Mouse (Mus musculus): ENCODE results near the gene Carm1. TPM values are rescaled to one million over a fixed set of nuclear protein-coding genes. Genes with fewer than 3 reads are reported as not detected.
"Not testable (repeated sequence)": the region's sequence is repeated elsewhere in the genome, so short reads cannot be mapped to it uniquely, and the experiment has no call there.

The Carm1 gene
- polyA plus RNA-seq, 1 experiment from 2014 or later = 53.2 TPM

GRCm38 (mm10) chr9:21589538-21589937 is 42.8 kb downstream of the Carm1 start:
- peaks cover 66% of the 10 kb centered on the region for H3K36me3 ChIP-seq
- no peak overlapping the region for H3K4me3 ChIP-seq
- ATAC-seq (ENCODE audit: insufficient number of reproducible peaks, low FRiP score, low TSS enrichment, low read depth) = no peak
- no peak overlapping the region for H3K9ac ChIP-seq
- no peak overlapping the region for H3K4me2 ChIP-seq
- no peaks in the 10 kb centered on the region for H3K9me3 ChIP-seq
- peaks cover 27% of the 10 kb centered on the region for H3K4me1 ChIP-seq
- H3K27me3 ChIP-seq = no peaks in the 10 kb centered on the region
- H3K27ac ChIP-seq = no peak overlapping the region
- 92% methylated on average over 5 of the region's 5 CpGs for WGBS

- H3K4me3 ChIP-seq = peak overlapping the region; percentile 99; the same call in 1 of the 2 replicates
- no peaks in the 10 kb centered on the region for H3K9me3 ChIP-seq
- WGBS = 85% methylated on average over 6 of the region's 6 CpGs
- H3K4me1 ChIP-seq = peaks cover 33% of the 10 kb centered on the region
- no peak for ATAC-seq (ENCODE audit: insufficient number of reproducible peaks, low FRiP score, low TSS enrichment, low read depth)
- H3K9ac ChIP-seq = no peak overlapping the region
- H3K27me3 ChIP-seq = no peaks in the 10 kb centered on the region
- H3K4me2 ChIP-seq = peak overlapping the region; percentile 78
- H3K27ac ChIP-seq = no peak overlapping the region
- H3K36me3 ChIP-seq = peaks cover 62% of the 10 kb centered on the region
Measured at GRCm38 (mm10) chr9:21591127-21591830, 44.6 kb downstream of the Carm1 start.

- Histone ChIP-seq H3K4me3 (peak overlapping the region; percentile 99), H3K9ac (peak overlapping the region; percentile 43), H3K27ac (peak overlapping the region; percentile 84), H3K9me3 (no peaks in the 10 kb centered on the region), H3K4me2 (peak overlapping the region; percentile 78), H3K27me3 (no peaks in the 10 kb centered on the region), H3K36me3 (peaks cover 57% of the 10 kb centered on the region), H3K4me1 (peaks cover 33% of the 10 kb centered on the region)
- WGBS = 18% methylated on average over 17 of the region's 17 CpGs
- ATAC-seq (ENCODE audit: insufficient number of reproducible peaks, low FRiP score, low TSS enrichment, low read depth) = peak; percentile 45
Measured at GRCm38 (mm10) chr9:21591831-21592702, 45.4 kb downstream of the Carm1 start.

GRCm38 (mm10) chr9:21592703-21593121 is 46.0 kb downstream of the Carm1 start, which contains the start of the genes Timm29 and Yipf2:
TSS of gene Timm29 (plus strand) at chr9:21592722.
TSS of gene Yipf2 (minus strand) at chr9:21592828.
- WGBS = 0% methylated on average over 30 of the region's 30 CpGs

GRCm38 (mm10) chr9:21593122-21593721 is 46.5 kb downstream of the Carm1 start:
- Histone ChIP-seq H3K4me1 (peaks cover 33% of the 10 kb centered on the region), H3K4me3 (peak overlapping the region; percentile 99), H3K9me3 (no peaks in the 10 kb centered on the region), H3K27ac (peak overlapping the region; percentile 88), H3K4me2 (peak overlapping the region; percentile 95), H3K27me3 (no peaks in the 10 kb centered on the region), H3K36me3 (peaks cover 45% of the 10 kb centered on the region), H3K9ac (peak overlapping the region; percentile 95)
- ATAC-seq (ENCODE audit: insufficient number of reproducible peaks, low FRiP score, low TSS enrichment, low read depth) = peak; percentile 50
- WGBS = under 1% methylated on average over 69 of the region's 69 CpGs

More at GRCm38 (mm10) chr9:21592703-21593121, 46.0 kb downstream of the Carm1 start, which contains the start of the genes Timm29 and Yipf2:
- peak within 1 kb of the TSS; percentile 99 for H3K4me3 ChIP-seq
- H3K27ac ChIP-seq = peak within 1 kb of the TSS; percentile 88
- H3K36me3 ChIP-seq = peaks cover 50% of the 10 kb centered on the region
- H3K4me1 ChIP-seq = peaks cover 33% of the 10 kb centered on the region
- H3K9me3 ChIP-seq = no peaks in the 10 kb centered on the region
- ATAC-seq (ENCODE audit: insufficient number of reproducible peaks, low FRiP score, low TSS enrichment, low read depth) = peak; percentile 90
- peak within 1 kb of the TSS; percentile 95 for H3K4me2 ChIP-seq
- peak within 1 kb of the TSS; percentile 95 for H3K9ac ChIP-seq
- H3K27me3 ChIP-seq = no peaks in the 10 kb centered on the region

GRCm38 (mm10) chr9:21594350-21594749 is 47.7 kb downstream of the Carm1 start:
- not testable (repeated sequence) for H3K27me3 ChIP-seq; H3K9ac ChIP-seq; H3K9me3 ChIP-seq; H3K27ac ChIP-seq; ATAC-seq (ENCODE audit: insufficient number of reproducible peaks, low FRiP score, low TSS enrichment, low read depth)
- WGBS = 85% methylated on average over 8 of the region's 8 CpGs
- Histone ChIP-seq H3K36me3 (peaks cover 34% of the 10 kb centered on the region), H3K4me2 (peak overlapping the region; percentile 95), H3K4me1 (peaks cover 33% of the 10 kb centered on the region), H3K4me3 (peak overlapping the region; percentile 99)

- H3K4me3 ChIP-seq = no peak overlapping the region
- WGBS = 91% methylated on average over 2 of the region's 2 CpGs
- no peak overlapping the region for H3K9ac ChIP-seq
- no peak for ATAC-seq (ENCODE audit: insufficient number of reproducible peaks, low FRiP score, low TSS enrichment, low read depth)
- no peak overlapping the region for H3K4me2 ChIP-seq
- H3K36me3 ChIP-seq = peaks cover 29% of the 10 kb centered on the region
- no peak overlapping the region for H3K27ac ChIP-seq
- peaks cover 33% of the 10 kb centered on the region for H3K4me1 ChIP-seq
- H3K9me3 ChIP-seq = no peaks in the 10 kb centered on the region
- no peaks in the 10 kb centered on the region for H3K27me3 ChIP-seq
Measured at GRCm38 (mm10) chr9:21594838-21595237, 48.1 kb downstream of the Carm1 start.

GRCm38 (mm10) chr9:21598198-21598597 is 51.5 kb downstream of the Carm1 start:
- no peaks in the 10 kb centered on the region for H3K9me3 ChIP-seq
- peaks cover 19% of the 10 kb centered on the region for H3K4me1 ChIP-seq
- H3K4me3 ChIP-seq = no peak overlapping the region
- WGBS = 35% methylated on average over 2 of the region's 2 CpGs
- no peak overlapping the region for H3K9ac ChIP-seq
- peaks cover 16% of the 10 kb centered on the region for H3K36me3 ChIP-seq
- H3K27ac ChIP-seq = no peak overlapping the region
- no peaks in the 10 kb centered on the region for H3K27me3 ChIP-seq
- no peak overlapping the region for H3K4me2 ChIP-seq
- no peak for ATAC-seq (ENCODE audit: insufficient number of reproducible peaks, low FRiP score, low TSS enrichment, low read depth)

GRCm38 (mm10) chr9:21600186-21600585 is 53.5 kb downstream of the Carm1 start:
- no peak overlapping the region for H3K4me3 ChIP-seq
- no peak for ATAC-seq (ENCODE audit: insufficient number of reproducible peaks, low FRiP score, low TSS enrichment, low read depth)
- H3K9me3 ChIP-seq = no peaks in the 10 kb centered on the region
- no peak overlapping the region for H3K27ac ChIP-seq
- no peaks in the 10 kb centered on the region for H3K27me3 ChIP-seq
- H3K4me1 ChIP-seq = no peaks in the 10 kb centered on the region
- 65% methylated on average over 3 of the region's 3 CpGs for WGBS
- peaks cover 9% of the 10 kb centered on the region; the same call in 1 of the 2 replicates for H3K36me3 ChIP-seq
- H3K9ac ChIP-seq = no peak overlapping the region
- H3K4me2 ChIP-seq = no peak overlapping the region

GRCm38 (mm10) chr9:21601073-21601472 is 54.4 kb downstream of the Carm1 start:
- Histone ChIP-seq H3K4me3 (no peak overlapping the region), H3K4me2 (no peak overlapping the region), H3K4me1 (no peaks in the 10 kb centered on the region), H3K27ac (no peak overlapping the region), H3K36me3 (peaks cover 4% of the 10 kb centered on the region; the same call in 1 of the 2 replicates), H3K27me3 (no peaks in the 10 kb centered on the region), H3K9me3 (no peaks in the 10 kb centered on the region), H3K9ac (no peak overlapping the region)
- WGBS = 89% methylated on average over 2 of the region's 2 CpGs
- no peak for ATAC-seq (ENCODE audit: insufficient number of reproducible peaks, low FRiP score, low TSS enrichment, low read depth)

- H3K27me3 ChIP-seq = no peaks in the 10 kb centered on the region
- H3K4me2 ChIP-seq = no peak overlapping the region
- no peak overlapping the region for H3K4me3 ChIP-seq
- H3K9ac ChIP-seq = no peak overlapping the region
- H3K9me3 ChIP-seq = no peaks in the 10 kb centered on the region
- 50% methylated on average over 10 of the region's 10 CpGs for whole genome bisulfite sequencing
- no peaks in the 10 kb centered on the region for H3K4me1 ChIP-seq
- ATAC-seq (ENCODE audit: insufficient number of reproducible peaks, low FRiP score, low TSS enrichment, low read depth) = no peak
- H3K27ac ChIP-seq = no peak overlapping the region
- no peaks in the 10 kb centered on the region; the same call in 1 of the 2 replicates for H3K36me3 ChIP-seq
Measured at GRCm38 (mm10) chr9:21601722-21602399, 55.2 kb downstream of the Carm1 start.
